Mouse (Mus musculus) adrenal gland, postnatal 36 days (tissue): ENCODE measurements at regions not wholly inside any gene's neighbourhood (a gene's known extent, or its start where the extent isn't known, plus 50 kb on each side); places are given as distances from the start of the nearest gene placed in this dataset.

ENCODE experiments used
- DNase-seq, 2 experiments: peaks; one replicate each; pipeline ENCODE4 v3.0.0; 2021; ENCODE audit warnings: mixed read lengths in 1 of 2

- DNase-seq: no peak
Measured at GRCm38 (mm10) chr4:47534959-47535358, 60.5 kb downstream of the Sec61b start.

- DNase-seq: no peak
Measured at GRCm38 (mm10) chr4:47567694-47568093, 93.2 kb downstream of the Sec61b start.

- no peak for DNase-seq
Measured at GRCm38 (mm10) chr4:47570846-47571245, 96.4 kb downstream of the Sec61b start.

- DNase-seq: no peak
Measured at GRCm38 (mm10) chr4:47576011-47576410, 101.6 kb downstream of the Sec61b start.

GRCm38 (mm10) chr4:47577490-47577889, 103.0 kb downstream of the Sec61b start:
- DNase-seq: peak; percentile 61 to 62

GRCm38 (mm10) chr4:47578637-47579036, 104.2 kb downstream of the Sec61b start:
- DNase-seq: peak; percentile 20 to 34

- DNase-seq: no peak
Measured at GRCm38 (mm10) chr4:47580556-47580955, 106.1 kb downstream of the Sec61b start.

GRCm38 (mm10) chr4:47587256-47587655, 112.8 kb downstream of the Sec61b start:
- peak in 1 of 2 experiments; percentile 19 for DNase-seq

- peak; percentile 36 to 70 for DNase-seq
Measured at GRCm38 (mm10) chr4:47592271-47592986, 118.0 kb downstream of the Sec61b start.

- no peak for DNase-seq
Measured at GRCm38 (mm10) chr4:47593155-47593554, 118.7 kb downstream of the Sec61b start.

GRCm38 (mm10) chr4:47594171-47594570, 119.7 kb downstream of the Sec61b start:
- no peak for DNase-seq

- DNase-seq: no peak
Measured at GRCm38 (mm10) chr4:47595841-47596240, 121.4 kb downstream of the Sec61b start.

- no peak for DNase-seq
Measured at GRCm38 (mm10) chr4:47597586-47597985, 123.1 kb downstream of the Sec61b start.

GRCm38 (mm10) chr4:47598216-47598615, 123.8 kb downstream of the Sec61b start:
- peak; percentile 32 to 43 for DNase-seq

- DNase-seq: no peak
Measured at GRCm38 (mm10) chr4:47601301-47602070, 127.0 kb downstream of the Sec61b start.

- DNase-seq: peak in 1 of 2 experiments; percentile 22
Measured at GRCm38 (mm10) chr4:47603378-47603777, 128.9 kb downstream of the Sec61b start.

GRCm38 (mm10) chr4:47603847-47604397, 129.5 kb downstream of the Sec61b start:
- peak; percentile 51 to 70 for DNase-seq

- DNase-seq: no peak
Measured at GRCm38 (mm10) chr4:47605676-47606075, 131.2 kb downstream of the Sec61b start.

GRCm38 (mm10) chr4:47608673-47609072, 134.2 kb downstream of the Sec61b start:
- no peak for DNase-seq

- DNase-seq: no peak
Measured at GRCm38 (mm10) chr4:47610913-47611312, 136.5 kb downstream of the Sec61b start.

- DNase-seq: no peak
Measured at GRCm38 (mm10) chr4:47616525-47616924, 142.1 kb downstream of the Sec61b start.

GRCm38 (mm10) chr4:47620700-47621099, 146.2 kb downstream of the Sec61b start:
- DNase-seq: no peak
